Mouse (Mus musculus) intestine, postnatal 0 days (tissue): ENCODE measurements around the gene Crtc2. TPM values are rescaled to one million over a fixed set of nuclear protein-coding genes. Genes with fewer than 3 reads are reported as not detected.

Source experiments
- ATAC-seq: fragments of 200-750 bp; cut with Nextera tagmentation; 2 replicates; pipeline ENCODE4 v1.8.0; 2017; ENCODE audit warnings: mild to moderate bottlenecking, moderate TSS enrichment, moderate library complexity
- H3K27ac ChIP-seq: fragments of 300-500 bp; sonication (generic); 2 replicates; pipeline ENCODE4 v1.5.1; 2014; ENCODE audit warnings: mild to moderate bottlenecking, low read depth, low read length, moderate library complexity
- H3K27me3 ChIP-seq: fragments of 300-500 bp; sonication (generic); replicated peaks from 2 replicates; pipeline ENCODE4 v1.6.1; 2014; ENCODE audit warnings: low read length, mixed read lengths; ENCODE audit not compliant: control insufficient read depth, insufficient read depth
- H3K36me3 ChIP-seq: fragments of 300-500 bp; sonication (generic); 2 replicates; pipeline ENCODE4 v1.6.1; 2014; ENCODE audit warnings: mild to moderate bottlenecking, moderate library complexity; ENCODE audit not compliant: control insufficient read depth, insufficient read depth
- H3K4me1 ChIP-seq: fragments of 300-500 bp; sonication (generic); replicated peaks from 2 replicates; pipeline ENCODE4 v1.6.1; 2014; ENCODE audit warnings: antibody characterized with exemption, low read length, mixed read lengths; ENCODE audit not compliant: control insufficient read depth, insufficient read depth
- H3K4me2 ChIP-seq: fragments of 300-500 bp; sonication (generic); replicated peaks from 2 replicates; pipeline ENCODE4 v1.6.1; 2014; ENCODE audit warnings: low read depth, mild to moderate bottlenecking, moderate library complexity
- H3K4me3 ChIP-seq: fragments of 300-500 bp; sonication (generic); 2 replicates; pipeline ENCODE4 v1.5.1; 2014; ENCODE audit warnings: low read depth, low read length
- H3K9ac ChIP-seq: fragments of 300-500 bp; sonication (generic); 2 replicates; pipeline ENCODE4 v1.6.1; 2014; ENCODE audit warnings: mild to moderate bottlenecking, low read depth, low read length
- H3K9me3 ChIP-seq: fragments of 300-500 bp; sonication (generic); 2 replicates; pipeline ENCODE4 v1.6.1; 2016; ENCODE audit warnings: mixed run types; ENCODE audit not compliant: control insufficient read depth
- CTCF ChIP-seq: sonication (generic); IDR thresholded peaks from 2 replicates; pipeline ENCODE4 v1.5.1; 2016; ENCODE audit warnings: low read depth, mild to moderate bottlenecking, control low read depth, antibody characterized with exemption, moderate library complexity
- WGBS: fragments of 180-500 bp; shearing (Covaris S2); extraction: QIAGEN DNeasy Blood & Tissue Kit; methylation state at CpG from one replicate; pipeline ENCODE4 v1.1.7; 2014; 5-methylcytosine and 5-hydroxymethylcytosine counted together
- microRNA-seq: library from miRNA; unstranded; fragments of <30 nt; microRNA quantifications from one replicate; pipeline ENCODE4, GENCODE M21; 2016
- polyA plus RNA-seq: library from polyadenylated mRNA; unstranded; fragments of >200 nt; fragmentation: Nextera tagmentation; extraction: Ambion mirVana; gene quantifications from 2 replicates; pipeline ENCODE4 v1.2.1, GENCODE M21; 2015

Crtc2 gene
- polyA plus RNA-seq, 1 experiment from 2014 or later = 14.9 TPM

DNA sequence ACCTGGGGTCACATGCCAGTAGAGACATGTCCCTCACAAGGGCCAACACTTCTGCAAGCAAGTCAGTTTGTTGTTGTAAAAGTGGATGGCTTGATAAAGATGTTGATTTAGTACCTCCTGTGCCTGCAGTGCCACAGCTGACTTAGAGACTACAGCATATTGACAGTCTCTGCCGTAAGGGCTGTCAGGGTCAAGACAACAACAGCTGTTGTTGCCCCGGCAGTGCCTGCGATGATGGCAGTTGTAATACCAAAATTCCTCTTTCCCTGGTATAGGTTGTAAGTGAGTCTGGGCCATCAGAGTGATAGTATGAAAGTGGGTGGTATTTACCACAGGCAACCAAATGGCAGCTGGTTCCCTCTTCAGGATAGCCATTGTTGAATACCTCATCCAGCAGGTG lies 51.8 kb downstream of the Crtc2 start:
- H3K27ac ChIP-seq = no peak overlapping the region
- H3K9me3 ChIP-seq = no peaks in the 10 kb centered on the region
- TF ChIP-seq CTCF = no peak
- H3K9ac ChIP-seq = no peak overlapping the region
- no peaks in the 10 kb centered on the region for H3K27me3 ChIP-seq
- no peak for ATAC-seq
- H3K4me1 ChIP-seq = no peaks in the 10 kb centered on the region
- H3K4me2 ChIP-seq = no peak overlapping the region
- H3K36me3 ChIP-seq = no peaks in the 10 kb centered on the region
- 49% methylated on average over 3 of the region's 3 CpGs for WGBS
- H3K4me3 ChIP-seq = no peak overlapping the region

GRCm38 (mm10) chr3:90309589-90309988 lies 55.6 kb downstream of the Crtc2 start:
- no peaks in the 10 kb centered on the region for H3K27me3 ChIP-seq
- H3K36me3 ChIP-seq = no peaks in the 10 kb centered on the region
- no peak overlapping the region for H3K4me2 ChIP-seq
- ATAC-seq = no peak
- H3K4me3 ChIP-seq = no peak overlapping the region
- peak overlapping the region; percentile 9; the same call in 1 of the 2 replicates for H3K27ac ChIP-seq
- no peaks in the 10 kb centered on the region for H3K4me1 ChIP-seq
- no peak overlapping the region for H3K9ac ChIP-seq
- no peak for TF ChIP-seq CTCF
- H3K9me3 ChIP-seq = no peaks in the 10 kb centered on the region

DNA sequence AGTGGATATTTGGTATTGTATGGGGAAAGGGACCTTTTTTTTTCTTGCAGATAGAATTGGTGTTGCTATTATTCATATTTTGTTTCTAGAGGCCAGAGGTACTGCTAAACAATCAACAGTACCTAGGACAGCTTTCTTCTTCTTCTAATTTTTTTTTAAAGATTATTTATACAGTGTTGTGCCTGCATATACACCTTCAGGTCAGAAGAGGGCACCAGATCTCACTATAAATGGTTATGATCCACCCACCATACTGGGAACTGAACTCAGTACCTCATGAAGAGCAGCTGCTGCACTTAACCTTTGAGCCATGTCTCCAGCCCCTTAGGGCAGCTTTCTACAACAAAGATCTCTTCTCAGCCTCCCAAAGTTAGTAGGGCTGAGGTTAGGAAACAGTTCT lies 59.4 kb downstream of the Crtc2 start:
- Histone ChIP-seq H3K4me3 (no peak overlapping the region), H3K4me2 (no peak overlapping the region), H3K4me1 (no peaks in the 10 kb centered on the region), H3K27me3 (no peaks in the 10 kb centered on the region), H3K9me3 (no peaks in the 10 kb centered on the region), H3K36me3 (no peaks in the 10 kb centered on the region), H3K9ac (no peak overlapping the region), H3K27ac (no peak overlapping the region)
- no peak for ATAC-seq
- TF ChIP-seq CTCF = peak; percentile 53

Small RNA genes within 50 kb of the gene (microRNA-seq; reads per million reads assigned to microRNA genes)
- gene Mir7012 = not detected

Other genes with a start within 250 kb of the Crtc2 start
- 128 and 130 TPM in 2 replicates for gene 4933434E20Rik, start 202.5 kb upstream of the Crtc2 start, polyA plus RNA-seq
- 112 and 117 TPM in 2 replicates for gene Ubap2l, start 201.5 kb upstream of the Crtc2 start, polyA plus RNA-seq
- 311 and 332 TPM in 2 replicates for gene Tpm3, start 181.5 kb upstream of the Crtc2 start, polyA plus RNA-seq
- gene Nup210l, start 150.0 kb upstream of the Crtc2 start, polyA plus RNA-seq = 0.03 TPM in 1 of 2 replicates, not detected in the other
- gene Rps27, start 40.5 kb upstream of the Crtc2 start, polyA plus RNA-seq = 1,181 and 1,228 TPM in 2 replicates
- gene Rab13, start 40.5 kb upstream of the Crtc2 start, polyA plus RNA-seq = 22.7 and 23.1 TPM in 2 replicates
- gene Jtb, start 22.6 kb upstream of the Crtc2 start, polyA plus RNA-seq = 169 and 172 TPM in 2 replicates
- 7.5 and 8.6 TPM in 2 replicates for gene Creb3l4, start 10.7 kb upstream of the Crtc2 start, polyA plus RNA-seq
- gene Slc39a1, start 6.0 kb upstream of the Crtc2 start, polyA plus RNA-seq = 153 and 158 TPM in 2 replicates
- gene Dennd4b, start 11.0 kb downstream of the Crtc2 start, polyA plus RNA-seq = 0.93 and 0.94 TPM in 2 replicates
- gene Gatad2b, start 39.0 kb downstream of the Crtc2 start, polyA plus RNA-seq = 4.7 and 6.6 TPM in 2 replicates
- gene Slc27a3, start 135.8 kb downstream of the Crtc2 start, polyA plus RNA-seq = 2.5 and 2.9 TPM in 2 replicates
- gene Ints3, start 179.5 kb downstream of the Crtc2 start, polyA plus RNA-seq = 8.8 and 9.7 TPM in 2 replicates
- gene Npr1, start 211.7 kb downstream of the Crtc2 start, polyA plus RNA-seq = 3.4 and 4.2 TPM in 2 replicates
- 38.3 and 40.7 TPM in 2 replicates for gene Ilf2, start 222.0 kb downstream of the Crtc2 start, polyA plus RNA-seq
- gene Snapin, start 236.9 kb downstream of the Crtc2 start, polyA plus RNA-seq = 53.1 and 53.9 TPM in 2 replicates